Mouse (Mus musculus) olfactory bulb, adult 2 months (tissue): Measurements from ENCODE around the gene Resp18.

Experiments used
- CTCF ChIP-seq: fragments of 200-500 bp; IDR thresholded peaks from 2 replicates; pipeline ENCODE4 v1.5.1; 2012; ENCODE audit warnings: low read depth, mild to moderate bottlenecking, low read length, moderate library complexity; ENCODE audit not compliant: insufficient read depth
- POLR2A ChIP-seq: fragments of 200-500 bp; IDR thresholded peaks from 2 replicates; pipeline ENCODE4 v1.6.1; 2012; ENCODE audit warnings: mild to moderate bottlenecking, low read depth, low read length, moderate library complexity; ENCODE audit not compliant: insufficient read depth

GRCm38 (mm10) chr1:75284911-75285310 is 6.7 kb upstream of the Resp18 start:
- TF ChIP-seq POLR2A (no peak), CTCF (no peak)
